Comparison of ENCODE assay signal across 28 mouse cellular contexts in the genomic region with DNA sequence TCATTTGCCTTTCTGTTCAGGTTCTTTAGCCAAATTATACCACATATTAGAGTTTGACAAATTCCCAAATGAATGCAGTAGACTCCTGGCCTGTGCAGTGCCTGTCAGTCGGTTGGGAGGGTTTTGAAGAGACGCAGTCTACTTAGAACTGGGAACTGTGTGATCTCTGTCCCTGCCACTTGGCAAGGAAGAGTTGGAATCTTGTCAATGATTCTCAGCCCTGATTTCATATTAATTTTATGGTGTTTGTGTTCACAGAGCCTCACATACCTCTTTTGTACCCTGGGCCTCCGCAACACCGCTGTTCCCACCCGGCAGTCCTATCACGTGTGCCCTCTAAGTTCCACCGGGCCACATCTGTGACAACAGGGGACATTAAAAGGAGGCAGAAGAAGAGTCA.
A peak's percentile ranks its signal among the peaks of the same experiment; 100 is the strongest.
DNase-seq lines count a peak whose midpoint lies in the region; ATAC-seq lines count a peak whose summit lies in the region.
"Had no signal": no experiment of that assay in that cellular context is flagged by ENCODE, and none has a peak within 500 bp of the region (broad histone marks: within the 10 kb centered on the region; RNA-seq: fewer than 3 reads in every experiment).

No protein-coding gene starts in this region.

- no peaks in the 10 kb centered on the region for H3K27me3 ChIP-seq in kidney, embryonic 16.5 days (ENCODE audit: insufficient read depth, low read length)
- H3K27me3 ChIP-seq: CH12.LX; embryonic facial prominence, embryonic 12.5 days; forebrain, embryonic 15.5 days; heart, embryonic 13.5 days; limb, embryonic 13.5 days; liver, embryonic 13.5 days; megakaryocyte, embryonic 14.5 days; midbrain, embryonic 12.5 days; neural tube, embryonic 13.5 days had no signal

- ATAC-seq in kidney, embryonic 16.5 days (ENCODE audit: low FRiP score, low TSS enrichment), result peak; percentile 79
- ATAC-seq: activated CD4-positive, CD25-positive, alpha-beta regulatory T cell, adult 4 months; forebrain, embryonic 15.5 days; hindbrain, embryonic 16.5 days; lung, postnatal 0 days had no signal

- WGBS in kidney, embryonic 16.5 days, result 80% methylated on average over 7 of the region's 7 CpGs

- DNase-seq in cerebellum, postnatal 10 days, result peak; percentile 15 to 17
- DNase-seq in cerebellum, adult 9-11 months, result no peak
- DNase-seq in kidney, adult 18-20 months, result peak; percentile 49
- peak; percentile 52 to 71 for DNase-seq in kidney, postnatal 36 days
- no peak for DNase-seq in heart, postnatal 4 days
- no peak for DNase-seq in adipocyte (ENCODE audit: low spot score)
- DNase-seq: adrenal gland, adult 8-10 months; cerebellum, adult 8-10 months; embryo, embryonic 11 days; heart, postnatal 14 days; liver, embryonic 13.5 days; lung, adult 18-20 months; lung, postnatal 4 days; right cerebral cortex, postnatal 14 days; thymus, postnatal 4 days had no signal

- H3K9ac ChIP-seq in kidney, embryonic 16.5 days (replicated peaks; ENCODE audit: low read length), result no peak overlapping the region
- H3K9ac ChIP-seq: embryonic facial prominence, embryonic 12.5 days; forebrain, embryonic 15.5 days; heart, embryonic 13.5 days; limb, embryonic 13.5 days; liver, embryonic 13.5 days; midbrain, embryonic 12.5 days; neural tube, embryonic 13.5 days had no signal

- H3K4me1 ChIP-seq in kidney, embryonic 16.5 days (ENCODE audit: insufficient read depth, low read length), result no peaks in the 10 kb centered on the region
- H3K4me1 ChIP-seq: embryonic facial prominence, embryonic 12.5 days; forebrain, embryonic 15.5 days; limb, embryonic 13.5 days; liver, embryonic 13.5 days; megakaryocyte, embryonic 14.5 days; midbrain, embryonic 12.5 days; neural tube, embryonic 13.5 days had no signal

- H3K9me3 ChIP-seq in kidney, embryonic 16.5 days (ENCODE audit: low read length), result no peaks in the 10 kb centered on the region
- H3K9me3 ChIP-seq: embryonic facial prominence, embryonic 12.5 days; forebrain, embryonic 10.5 days; forebrain, embryonic 15.5 days; heart, embryonic 13.5 days; limb, embryonic 13.5 days; liver, embryonic 13.5 days; midbrain, embryonic 12.5 days; neural tube, embryonic 13.5 days had no signal

- no peaks in the 10 kb centered on the region for H3K36me3 ChIP-seq in kidney, embryonic 16.5 days (ENCODE audit: insufficient read depth, low read length)
- H3K36me3 ChIP-seq: embryonic facial prominence, embryonic 12.5 days; forebrain, embryonic 10.5 days; forebrain, embryonic 15.5 days; heart, embryonic 13.5 days; limb, embryonic 13.5 days; liver, embryonic 13.5 days; midbrain, embryonic 12.5 days; neural tube, embryonic 13.5 days had no signal

- no peak overlapping the region for H3K4me3 ChIP-seq in kidney, embryonic 16.5 days (ENCODE audit: low read length)
- H3K4me3 ChIP-seq: embryonic facial prominence, embryonic 12.5 days; forebrain, embryonic 10.5 days; forebrain, embryonic 15.5 days; heart, embryonic 13.5 days; limb, embryonic 13.5 days; liver, embryonic 13.5 days; megakaryocyte, embryonic 14.5 days; midbrain, embryonic 12.5 days; neural tube, embryonic 13.5 days had no signal

- H3K27ac ChIP-seq in kidney, embryonic 16.5 days (ENCODE audit: low read length), result no peak overlapping the region; the same call in 1 of the 2 replicates
- H3K27ac ChIP-seq: embryonic facial prominence, embryonic 12.5 days; forebrain, embryonic 10.5 days; forebrain, embryonic 15.5 days; heart, embryonic 13.5 days; limb, embryonic 13.5 days; liver, embryonic 13.5 days; midbrain, embryonic 12.5 days; neural tube, embryonic 13.5 days had no signal

- no peak overlapping the region for H3K4me2 ChIP-seq in kidney, embryonic 16.5 days (replicated peaks; ENCODE audit: low read depth, low read length)
- H3K4me2 ChIP-seq: embryonic facial prominence, embryonic 12.5 days; forebrain, embryonic 15.5 days; heart, embryonic 13.5 days; limb, embryonic 13.5 days; liver, embryonic 13.5 days; midbrain, embryonic 12.5 days; neural tube, embryonic 13.5 days had no signal

Comparison
In these comparisons a context has a peak if more than half of its experiments do, and no peak if none do; other contexts are left out.
1. DNase-seq: peak in cerebellum, postnatal 10 days (2 of 2), kidney, adult 18-20 months (single experiment) and kidney, postnatal 36 days (2 of 2); none in cerebellum, adult 9-11 months (single experiment), heart, postnatal 4 days (single experiment) and adipocyte (single experiment).